Mouse (Mus musculus) small intestine, adult 2 months (tissue): ENCODE results near the gene Ghrl.

Experiments used
- CTCF ChIP-seq: fragments of 200-500 bp; IDR thresholded peaks from 2 replicates; pipeline ENCODE4 v1.5.1; 2012; ENCODE audit warnings: low read depth, mild to moderate bottlenecking, control low read depth, inconsistent platforms, low read length, moderate library complexity, mixed read lengths; ENCODE audit not compliant: insufficient replicate concordance, insufficient read length; ENCODE audit errors: extremely low read depth
- POLR2A ChIP-seq: fragments of 200-500 bp; IDR thresholded peaks from 2 replicates; pipeline ENCODE4 v1.6.1; 2012; ENCODE audit warnings: low read depth, mild to moderate bottlenecking, control low read depth, inconsistent platforms, low read length, moderate library complexity

DNA sequence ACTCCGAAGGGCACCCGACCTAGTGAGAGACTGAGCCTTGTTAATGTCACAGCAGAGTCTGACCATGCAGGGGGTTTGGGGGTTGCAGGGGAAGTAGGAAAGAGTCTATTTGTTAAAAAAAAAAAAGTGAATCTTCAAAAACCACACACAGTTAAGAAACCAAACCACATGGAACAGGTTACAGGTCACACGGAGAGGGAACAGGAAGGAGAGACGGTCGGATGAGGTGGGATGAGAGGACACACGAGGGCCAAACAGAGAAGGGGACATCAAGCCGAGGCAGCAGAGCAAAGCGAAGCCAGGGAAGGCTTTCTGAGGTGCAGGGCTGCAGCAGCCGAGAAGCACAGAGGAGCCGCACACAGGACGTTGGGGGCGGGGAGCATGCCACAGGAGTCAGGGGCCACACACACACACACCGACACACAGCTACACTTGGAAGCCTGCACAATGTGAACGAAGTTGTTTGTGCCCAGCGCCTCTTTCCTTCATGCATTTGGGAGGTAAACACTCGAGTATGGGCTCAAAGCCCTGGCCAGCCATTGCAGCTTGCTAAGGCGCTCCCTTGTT lies 29.5 kb upstream of the Ghrl start:
- TF ChIP-seq CTCF, result no peak
- no peak for TF ChIP-seq POLR2A
